Mouse (Mus musculus) megakaryocyte, adult 5-6 weeks (primary cell): ENCODE data around the gene Scmh1. TPM values are rescaled to one million over a fixed set of nuclear protein-coding genes. Genes with fewer than 3 reads are reported as not detected.

ENCODE experiments used
- ATAC-seq: 2 replicates; pipeline ENCODE4 v1.8.0; 2016; ENCODE audit warnings: mild to moderate bottlenecking, inconsistent platforms; ENCODE audit not compliant: poor library complexity, severe bottlenecking
- total RNA-seq, 2 experiments: library from RNA; stranded (forward) in 1 of 2; stranded (reverse) in 1 of 2; fragments of 153-499, 151-499 nt in 1 of 2; fragments of 221-1000, 200-1000 nt in 1 of 2; gene quantifications; 2 replicates each; pipeline versions ENCODE4 v1.2.3 to v1.2.4; 2015 to 2017

Gene Scmh1
- total RNA-seq, 2 experiments from 2014 or later: 6.8 to 41.7 TPM

- ATAC-seq: no peak
Measured at GRCm38 (mm10) chr4:120538664-120539063, 133.6 kb downstream of the Scmh1 start.

GRCm38 (mm10) chr4:120544896-120545295, 139.8 kb downstream of the Scmh1 start:
- no peak for ATAC-seq

GRCm38 (mm10) chr4:120556592-120556991, 151.5 kb downstream of the Scmh1 start:
- no peak for ATAC-seq

- ATAC-seq: no peak
Measured at GRCm38 (mm10) chr4:120565726-120566125, 160.6 kb downstream of the Scmh1 start.

GRCm38 (mm10) chr4:120568005-120568404, 162.9 kb downstream of the Scmh1 start:
- no peak for ATAC-seq

GRCm38 (mm10) chr4:120569025-120569424, 163.9 kb downstream of the Scmh1 start:
- ATAC-seq: no peak

- peak; percentile 91 for ATAC-seq
Measured at GRCm38 (mm10) chr4:120569486-120570437, 164.7 kb downstream of the Scmh1 start, which contains the start of gene Ctps. Ctps (minus strand) TSS chr4:120570276.

GRCm38 (mm10) chr4:120570438-120571069, 165.5 kb downstream of the Scmh1 start:
- no peak for ATAC-seq

- no peak for ATAC-seq
Measured at GRCm38 (mm10) chr4:120571070-120571464, 166.0 kb downstream of the Scmh1 start.

- no peak for ATAC-seq
Measured at GRCm38 (mm10) chr4:120571691-120572090, 166.6 kb downstream of the Scmh1 start.

Other genes with a start within 250 kb of the Scmh1 start
- not detected in 2 replicates for gene Edn2, start 244.1 kb upstream of the Scmh1 start, total RNA-seq (2015)
- not detected in 2 replicates for gene Edn2, start 244.1 kb upstream of the Scmh1 start, total RNA-seq (2017)
- not detected in 2 replicates for gene Foxo6, start 117.9 kb upstream of the Scmh1 start, total RNA-seq (2015)
- not detected in 2 replicates for gene Foxo6, start 117.9 kb upstream of the Scmh1 start, total RNA-seq (2017)
- 0.22 TPM in 1 of 2 replicates, not detected in the other for gene Slfnl1, start 127.0 kb downstream of the Scmh1 start, total RNA-seq (2015)
- not detected in 2 replicates for gene Slfnl1, start 127.0 kb downstream of the Scmh1 start, total RNA-seq (2017)
- gene Ctps, start 165.0 kb downstream of the Scmh1 start, total RNA-seq (2015): 12.8 TPM in 2 replicates
- 13.1 and 14.3 TPM in 2 replicates for gene Ctps, start 165.0 kb downstream of the Scmh1 start, total RNA-seq (2017)
- 0.58 and 1.5 TPM in 2 replicates for gene Gm8439, start 183.5 kb downstream of the Scmh1 start, total RNA-seq (2015)
- 1.9 TPM in 1 of 2 replicates, not detected in the other for gene Gm8439, start 183.5 kb downstream of the Scmh1 start, total RNA-seq (2017)